Mouse (Mus musculus) liver, embryonic 15.5 days (tissue): ENCODE measurements at regions not wholly inside any gene's neighbourhood (a gene's known extent, or its start where the extent isn't known, plus 50 kb on each side); places are given as distances from the start of the nearest gene placed in this dataset.

ENCODE experiments used
- ATAC-seq: fragments of 200-750 bp; cut with Nextera tagmentation; 2 replicates; pipeline ENCODE4 v1.8.0; 2017; ENCODE audit warnings: moderate number of reproducible peaks, mild to moderate bottlenecking, moderate library complexity; ENCODE audit not compliant: insufficient read depth
- H3K27ac ChIP-seq: fragments of 300-500 bp; sonication (generic); replicated peaks from 2 replicates; pipeline ENCODE4 v1.5.1; 2015; ENCODE audit warnings: mild to moderate bottlenecking, inconsistent platforms
- H3K27me3 ChIP-seq: fragments of 300-500 bp; sonication (generic); 2 replicates; pipeline ENCODE4 v1.6.1; 2015; ENCODE audit warnings: mild to moderate bottlenecking, inconsistent platforms
- H3K36me3 ChIP-seq: fragments of 300-500 bp; sonication (generic); replicated peaks from 2 replicates; pipeline ENCODE4 v1.6.1; 2015; ENCODE audit warnings: moderate library complexity, mild to moderate bottlenecking, inconsistent platforms
- H3K4me1 ChIP-seq: fragments of 300-500 bp; sonication (generic); replicated peaks from 2 replicates; pipeline ENCODE4 v1.6.1; 2015; ENCODE audit warnings: inconsistent platforms
- H3K4me2 ChIP-seq: fragments of 300-500 bp; sonication (generic); 2 replicates; pipeline ENCODE4 v1.6.1; 2015; ENCODE audit warnings: moderate library complexity, mild to moderate bottlenecking, inconsistent platforms
- H3K4me3 ChIP-seq: fragments of 300-500 bp; sonication (generic); replicated peaks from 2 replicates; pipeline ENCODE4 v1.5.1; 2015; ENCODE audit warnings: mild to moderate bottlenecking, inconsistent platforms
- H3K9ac ChIP-seq: fragments of 300-500 bp; sonication (generic); 2 replicates; pipeline ENCODE4 v1.6.1; 2015; ENCODE audit warnings: moderate library complexity, mild to moderate bottlenecking, inconsistent platforms
- H3K9me3 ChIP-seq: fragments of 300-500 bp; sonication (generic); replicated peaks from 2 replicates; pipeline ENCODE4 v1.6.1; 2016; ENCODE audit warnings: inconsistent platforms
- WGBS: fragments of 180-500 bp; shearing (Covaris S2); methylation state at CpG from one replicate; pipeline ENCODE4 v1.1.7; 2015; ENCODE audit warnings: mixed read lengths; ENCODE audit not compliant: insufficient replicate concordance; 5-methylcytosine and 5-hydroxymethylcytosine counted together

GRCm38 (mm10) chr8:9093356-9093755, 403.0 kb upstream of the Arglu1 start:
- H3K36me3 ChIP-seq, result no peaks in the 10 kb centered on the region
- ATAC-seq, result no peak
- 9% methylated on average over 4 of the region's 4 CpGs for WGBS
- no peak overlapping the region for H3K4me2 ChIP-seq
- H3K9ac ChIP-seq, result no peak overlapping the region
- H3K27ac ChIP-seq, result no peak overlapping the region
- no peaks in the 10 kb centered on the region for H3K9me3 ChIP-seq
- H3K27me3 ChIP-seq, result no peaks in the 10 kb centered on the region
- H3K4me3 ChIP-seq, result no peak overlapping the region
- no peaks in the 10 kb centered on the region for H3K4me1 ChIP-seq

GRCm38 (mm10) chr8:9072724-9073123, 382.4 kb upstream of the Arglu1 start:
- H3K4me2 ChIP-seq, result no peak overlapping the region
- H3K9ac ChIP-seq, result no peak overlapping the region
- no peak overlapping the region for H3K27ac ChIP-seq
- no peaks in the 10 kb centered on the region for H3K4me1 ChIP-seq
- no peaks in the 10 kb centered on the region for H3K9me3 ChIP-seq
- no peak overlapping the region for H3K4me3 ChIP-seq
- WGBS, result 79% methylated on average over 4 of the region's 4 CpGs
- no peaks in the 10 kb centered on the region for H3K36me3 ChIP-seq
- H3K27me3 ChIP-seq, result no peaks in the 10 kb centered on the region
- no peak for ATAC-seq

- ATAC-seq, result no peak
- H3K27ac ChIP-seq, result no peak overlapping the region
- no peak overlapping the region for H3K9ac ChIP-seq
- no peaks in the 10 kb centered on the region for H3K9me3 ChIP-seq
- no peaks in the 10 kb centered on the region for H3K27me3 ChIP-seq
- no peak overlapping the region for H3K4me2 ChIP-seq
- no peaks in the 10 kb centered on the region for H3K4me1 ChIP-seq
- WGBS, result 59% methylated on average over 11 of the region's 11 CpGs
- H3K4me3 ChIP-seq, result no peak overlapping the region
- H3K36me3 ChIP-seq, result no peaks in the 10 kb centered on the region
These were observed 382.0 kb upstream of the Arglu1 start for GRCm38 (mm10) chr8:9072286-9072685.

DNA sequence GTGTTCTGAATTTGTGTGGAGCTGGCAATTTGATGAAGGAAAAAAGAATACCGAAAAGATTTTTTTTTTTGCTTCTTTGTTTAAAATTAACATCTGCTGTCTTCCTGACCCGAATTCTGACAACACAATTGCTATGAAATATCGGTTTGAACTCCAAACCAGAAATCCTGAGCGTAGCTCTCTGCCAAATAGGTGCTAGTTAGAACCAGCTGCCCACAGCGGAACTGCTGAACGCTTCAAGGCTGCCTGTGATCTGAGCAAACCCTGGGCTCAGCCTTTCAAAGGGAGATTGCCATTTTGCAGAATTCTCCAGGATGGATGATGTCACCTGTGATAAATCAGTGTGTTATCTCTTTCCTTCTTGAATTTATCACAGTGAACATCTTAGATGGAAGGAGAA, 380.6 kb upstream of the Arglu1 start:
- H3K36me3 ChIP-seq, result no peaks in the 10 kb centered on the region
- H3K9ac ChIP-seq, result no peak overlapping the region
- H3K4me1 ChIP-seq, result no peaks in the 10 kb centered on the region
- no peaks in the 10 kb centered on the region for H3K9me3 ChIP-seq
- no peak overlapping the region for H3K4me2 ChIP-seq
- 63% methylated on average over 6 of the region's 6 CpGs for WGBS
- no peak overlapping the region for H3K4me3 ChIP-seq
- no peak overlapping the region for H3K27ac ChIP-seq
- H3K27me3 ChIP-seq, result no peaks in the 10 kb centered on the region
- ATAC-seq, result no peak

GRCm38 (mm10) chr8:9069845-9070244, 379.5 kb upstream of the Arglu1 start:
- H3K4me2 ChIP-seq, result no peak overlapping the region
- WGBS, result 29% methylated on average over 7 of the region's 7 CpGs
- no peak for ATAC-seq

DNA sequence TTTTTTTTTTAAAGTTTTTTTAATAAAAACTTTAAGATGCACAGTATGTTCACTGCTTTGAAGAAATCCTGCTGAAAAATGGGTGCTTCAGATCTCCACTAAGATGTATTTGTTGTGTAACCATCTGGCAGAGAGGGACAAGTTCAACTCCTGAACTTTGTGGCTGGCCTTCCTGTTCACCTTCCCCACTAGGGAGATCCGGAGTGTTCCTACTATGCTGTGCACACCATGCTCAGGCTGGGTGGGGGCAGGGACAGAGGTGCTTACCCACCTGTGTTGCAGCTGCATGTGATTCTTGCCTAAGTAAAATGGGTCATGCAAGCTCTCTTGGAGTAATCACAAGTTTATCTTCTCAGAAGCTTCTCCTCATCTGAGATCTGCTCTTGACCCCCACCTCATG, 377.4 kb upstream of the Arglu1 start:
- H3K9ac ChIP-seq, result no peak overlapping the region
- H3K4me1 ChIP-seq, result no peaks in the 10 kb centered on the region
- H3K27me3 ChIP-seq, result no peaks in the 10 kb centered on the region
- no peak overlapping the region for H3K4me2 ChIP-seq
- no peaks in the 10 kb centered on the region for H3K36me3 ChIP-seq
- no peak overlapping the region for H3K27ac ChIP-seq
- H3K4me3 ChIP-seq, result no peak overlapping the region
- 30% methylated on average over 1 of the region's 1 CpGs for WGBS
- ATAC-seq, result no peak
- H3K9me3 ChIP-seq, result no peaks in the 10 kb centered on the region

More at GRCm38 (mm10) chr8:9069845-9070244, 379.5 kb upstream of the Arglu1 start:
- H3K9me3 ChIP-seq, result no peaks in the 10 kb centered on the region
- no peaks in the 10 kb centered on the region for H3K36me3 ChIP-seq
- no peaks in the 10 kb centered on the region for H3K27me3 ChIP-seq
- no peak overlapping the region for H3K4me3 ChIP-seq
- H3K4me1 ChIP-seq, result no peaks in the 10 kb centered on the region
- no peak overlapping the region for H3K9ac ChIP-seq
- H3K27ac ChIP-seq, result no peak overlapping the region

DNA sequence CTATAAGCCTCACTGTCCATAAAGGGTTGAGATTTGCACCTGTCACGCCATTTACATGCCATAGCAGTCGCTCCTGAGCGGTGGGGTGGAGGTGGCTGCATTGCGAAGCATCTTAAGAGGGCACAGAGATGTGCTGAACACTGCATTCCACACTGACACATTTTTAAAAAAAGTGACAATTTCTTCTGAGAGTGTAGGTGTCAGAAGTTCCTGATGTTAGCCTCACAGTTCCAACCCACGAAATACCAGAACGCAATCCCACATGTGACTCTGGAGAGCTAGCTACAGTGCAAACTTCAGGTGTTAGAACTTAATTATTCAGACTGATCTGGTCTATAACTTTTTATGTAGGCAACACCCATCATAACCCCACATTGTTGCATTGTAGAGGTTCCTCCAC, 369.8 kb upstream of the Arglu1 start:
- H3K36me3 ChIP-seq, result no peaks in the 10 kb centered on the region
- no peak overlapping the region for H3K4me2 ChIP-seq
- ATAC-seq, result no peak
- H3K9me3 ChIP-seq, result no peaks in the 10 kb centered on the region
- WGBS, result 72% methylated on average over 6 of the region's 6 CpGs
- H3K4me1 ChIP-seq, result no peaks in the 10 kb centered on the region
- no peak overlapping the region for H3K4me3 ChIP-seq
- H3K27me3 ChIP-seq, result no peaks in the 10 kb centered on the region
- H3K27ac ChIP-seq, result no peak overlapping the region
- H3K9ac ChIP-seq, result no peak overlapping the region

DNA sequence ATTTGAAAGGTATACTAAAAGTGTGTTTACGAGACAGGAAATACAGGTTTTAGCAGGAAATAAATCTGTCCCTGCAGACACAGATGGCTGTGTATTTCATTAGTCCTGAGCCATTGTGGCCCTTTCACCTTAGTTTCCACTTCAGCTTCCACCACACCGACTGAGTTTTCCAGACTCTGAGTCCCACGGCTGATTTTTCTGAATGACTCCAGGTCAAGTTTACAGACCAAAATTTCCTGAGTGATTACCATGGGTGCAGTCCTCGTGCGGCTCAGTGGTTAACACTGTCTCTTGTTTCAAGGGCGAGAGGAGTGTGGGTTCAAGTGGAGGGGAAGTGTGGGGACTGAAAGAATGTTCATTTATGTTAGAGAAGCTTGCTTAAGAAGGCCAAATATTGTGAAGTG, 365.1 kb upstream of the Arglu1 start:
- Histone ChIP-seq H3K36me3 (no peaks in the 10 kb centered on the region), H3K27me3 (no peaks in the 10 kb centered on the region), H3K4me1 (no peaks in the 10 kb centered on the region), H3K27ac (no peak overlapping the region), H3K4me2 (no peak overlapping the region), H3K9ac (no peak overlapping the region), H3K4me3 (no peak overlapping the region), H3K9me3 (no peaks in the 10 kb centered on the region)
- ATAC-seq, result no peak
- 59% methylated on average over 6 of the region's 6 CpGs for WGBS

DNA sequence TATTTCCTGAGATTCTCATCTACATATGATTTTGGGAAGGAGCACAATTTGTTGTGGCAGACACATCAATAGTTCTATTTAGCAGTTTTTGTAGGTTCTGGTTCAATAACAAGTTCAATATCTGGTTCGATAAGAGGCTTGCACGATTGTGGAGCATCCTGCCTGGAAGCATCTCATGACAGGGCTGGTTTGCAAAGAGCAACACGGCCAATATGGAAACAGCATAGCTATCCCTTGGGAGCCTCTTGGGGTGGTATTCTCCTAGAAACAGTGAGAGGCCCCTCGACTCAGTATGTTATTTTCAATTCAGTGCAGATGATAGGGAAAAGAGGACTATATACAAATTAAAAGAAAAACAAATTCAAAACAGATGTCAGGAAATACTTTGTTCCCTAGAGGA, 364.5 kb upstream of the Arglu1 start:
- 66% methylated on average over 4 of the region's 4 CpGs for WGBS
- no peaks in the 10 kb centered on the region for H3K36me3 ChIP-seq
- no peaks in the 10 kb centered on the region for H3K4me1 ChIP-seq

DNA sequence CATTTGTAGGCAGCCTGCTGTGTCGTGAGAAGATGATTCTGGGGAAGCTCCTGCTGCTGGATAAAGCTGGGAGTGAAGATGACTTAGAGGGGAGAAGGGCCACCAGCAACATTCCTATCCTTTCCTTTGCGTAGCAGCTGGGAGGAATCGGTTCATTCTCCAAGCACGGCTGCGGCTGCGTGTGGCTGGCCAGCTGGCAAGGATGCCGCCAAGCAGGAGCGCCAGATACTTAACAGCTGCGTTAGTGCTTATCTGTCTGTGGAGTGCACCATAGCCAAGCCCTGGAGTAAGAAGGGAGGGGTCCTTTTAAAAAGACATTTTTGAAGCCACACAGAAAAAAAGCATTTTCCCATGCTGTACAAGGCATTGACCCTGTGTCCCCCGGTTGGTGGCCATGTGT, 361.4 kb upstream of the Arglu1 start:
- Histone ChIP-seq H3K36me3 (no peaks in the 10 kb centered on the region), H3K4me1 (no peaks in the 10 kb centered on the region), H3K4me2 (no peak overlapping the region), H3K27me3 (no peaks in the 10 kb centered on the region), H3K9ac (no peak overlapping the region), H3K27ac (no peak overlapping the region), H3K9me3 (no peaks in the 10 kb centered on the region), H3K4me3 (no peak overlapping the region)
- WGBS, result 74% methylated on average over 10 of the region's 10 CpGs
- no peak for ATAC-seq

More for the DNA sequence above, 364.5 kb upstream of the Arglu1 start:
- H3K9me3 ChIP-seq, result no peaks in the 10 kb centered on the region
- H3K4me3 ChIP-seq, result no peak overlapping the region
- H3K27me3 ChIP-seq, result no peaks in the 10 kb centered on the region
- no peak for ATAC-seq
- no peak overlapping the region for H3K9ac ChIP-seq
- no peak overlapping the region for H3K27ac ChIP-seq
- no peak overlapping the region for H3K4me2 ChIP-seq

DNA sequence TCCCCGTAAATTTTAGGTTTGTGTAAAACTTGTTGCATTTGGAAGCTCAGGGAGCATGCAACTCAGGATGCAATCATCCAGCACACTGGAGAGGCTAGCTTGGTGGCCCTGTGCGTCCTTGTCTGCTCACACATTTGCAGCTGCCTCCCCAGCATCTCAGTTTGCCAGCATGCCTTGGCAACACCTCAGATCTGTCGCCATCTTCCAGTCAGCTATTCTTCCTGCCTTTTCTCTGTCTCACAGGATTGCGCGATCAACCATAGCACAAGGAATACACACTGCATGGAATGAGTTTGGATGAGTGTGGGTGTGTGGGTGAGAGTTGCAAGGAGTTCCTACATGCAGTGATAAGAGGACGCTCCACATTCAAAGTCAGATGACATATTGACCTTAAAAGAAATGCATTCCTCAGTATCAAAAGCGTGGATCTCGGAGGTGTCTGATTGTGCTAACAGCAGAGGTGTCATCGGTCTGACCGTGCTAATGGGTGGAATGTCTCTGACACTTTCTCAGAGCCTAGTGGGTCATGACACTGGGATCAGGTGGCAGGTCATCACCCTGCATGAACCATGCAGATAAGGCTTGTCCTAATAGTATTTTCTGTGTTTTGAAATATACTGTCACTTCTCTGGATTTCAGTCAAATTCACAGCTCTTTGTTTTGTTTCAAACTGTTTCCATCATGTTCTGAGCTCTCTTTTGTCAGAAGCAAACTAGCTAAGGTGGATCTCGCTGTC, 360.6 kb upstream of the Arglu1 start:
- Histone ChIP-seq H3K27ac (no peak overlapping the region), H3K4me2 (no peak overlapping the region), H3K9me3 (no peaks in the 10 kb centered on the region), H3K36me3 (no peaks in the 10 kb centered on the region), H3K9ac (no peak overlapping the region), H3K4me3 (no peak overlapping the region), H3K27me3 (no peaks in the 10 kb centered on the region), H3K4me1 (no peaks in the 10 kb centered on the region)
- WGBS, result 62% methylated on average over 11 of the region's 11 CpGs
- ATAC-seq, result no peak

- Histone ChIP-seq H3K9ac (no peak overlapping the region), H3K36me3 (no peaks in the 10 kb centered on the region), H3K4me1 (no peaks in the 10 kb centered on the region), H3K27me3 (no peaks in the 10 kb centered on the region), H3K4me3 (no peak overlapping the region), H3K27ac (no peak overlapping the region), H3K4me2 (no peak overlapping the region), H3K9me3 (no peaks in the 10 kb centered on the region)
- ATAC-seq, result no peak
- WGBS, result 66% methylated on average over 14 of the region's 14 CpGs
These were observed 357.8 kb upstream of the Arglu1 start for GRCm38 (mm10) chr8:9048116-9048515.
